Mouse (Mus musculus): ENCODE measurements around the gene Apobec2. TPM values are rescaled to one million over a fixed set of nuclear protein-coding genes. Genes with fewer than 3 reads are reported as not detected.

Gene Apobec2
- polyA plus RNA-seq, 1 experiment = 0.08 TPM

GRCm38 (mm10) chr17:48410299-48410785, 22.4 kb downstream of the Apobec2 start:
- DNase-seq (ENCODE audit: extremely low spot score in 1 of 2, low spot score in 1 of 2) = no peak

- DNase-seq (ENCODE audit: extremely low spot score in 1 of 2, low spot score in 1 of 2) = peak; percentile 99 to 100
Measured at GRCm38 (mm10) chr17:48409380-48410298, 23.1 kb downstream of the Apobec2 start, which contains the start of the genes Nfya and Oard1. TSS of gene Nfya (minus strand) at chr17:48409906. TSS of gene Oard1 (plus strand) at chr17:48410014.

DNA sequence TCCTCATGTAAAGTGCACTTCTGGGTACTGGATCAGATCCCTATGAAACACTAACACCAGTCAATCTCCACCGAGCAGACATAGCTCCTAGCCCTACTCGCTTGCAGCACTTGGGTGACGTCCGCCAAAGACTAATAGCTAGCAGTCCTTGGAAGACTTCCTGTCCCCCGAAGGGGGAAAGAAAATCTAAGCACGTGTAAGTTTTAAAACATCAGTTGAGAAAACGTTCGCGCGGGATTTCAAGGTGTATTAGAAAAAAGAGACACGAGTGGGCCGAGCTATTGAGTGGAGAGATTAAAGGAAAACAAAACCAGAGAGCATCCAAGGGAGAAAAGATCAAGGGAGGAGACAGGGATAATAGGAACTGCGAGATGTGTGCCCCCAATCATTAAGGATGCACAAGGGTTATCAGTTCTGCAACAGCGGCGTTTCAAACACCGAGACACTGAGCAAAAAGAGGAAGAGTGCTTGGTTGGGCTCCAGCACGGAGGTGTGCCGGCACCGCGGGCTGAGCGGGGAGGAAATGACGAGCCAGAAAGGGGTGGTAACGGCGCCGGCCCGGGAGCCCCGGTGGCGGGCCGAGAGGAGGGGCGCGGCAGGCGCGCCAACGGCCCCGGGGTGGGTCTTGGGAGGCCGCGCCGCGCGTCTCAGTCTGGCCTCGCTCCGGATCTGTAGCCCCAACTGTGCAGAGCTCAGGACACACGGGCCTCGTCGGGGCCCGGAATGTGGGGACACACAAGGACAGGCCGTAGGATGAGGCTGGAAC, 24.0 kb downstream of the Apobec2 start:
- DNase-seq (ENCODE audit: extremely low spot score in 1 of 2, low spot score in 1 of 2) = peak; percentile 25 to 67

DNA sequence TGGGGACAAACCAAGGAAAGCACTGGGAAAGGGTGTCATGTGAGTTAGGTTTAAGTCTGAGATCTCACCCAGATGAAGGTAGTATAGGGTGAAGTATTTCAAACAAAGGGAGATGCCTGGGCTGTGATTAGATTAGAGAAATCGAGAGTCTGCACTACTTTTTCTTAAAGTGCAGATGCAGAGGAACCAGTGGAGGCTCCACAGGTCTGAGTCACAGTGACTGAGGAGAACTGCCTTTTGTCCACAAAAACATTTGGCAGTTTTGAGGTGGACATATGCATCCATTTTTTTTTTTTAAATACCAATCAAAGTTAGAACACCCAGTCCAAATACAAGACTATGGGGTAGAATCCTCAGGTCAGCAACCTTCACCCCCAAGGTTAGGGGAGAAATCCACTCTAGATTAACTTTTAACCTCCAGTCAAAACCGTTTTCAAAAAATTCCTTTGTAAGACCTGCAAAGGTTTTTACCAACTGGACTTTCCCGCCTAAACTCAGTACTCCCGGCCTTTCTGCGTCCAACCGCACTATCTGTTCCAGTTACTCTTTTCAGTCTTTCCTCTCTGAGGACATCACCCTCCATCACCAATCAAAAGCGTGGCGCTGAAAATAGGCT, 24.7 kb downstream of the Apobec2 start:
- DNase-seq (ENCODE audit: extremely low spot score in 1 of 2, low spot score in 1 of 2) = no peak

DNA sequence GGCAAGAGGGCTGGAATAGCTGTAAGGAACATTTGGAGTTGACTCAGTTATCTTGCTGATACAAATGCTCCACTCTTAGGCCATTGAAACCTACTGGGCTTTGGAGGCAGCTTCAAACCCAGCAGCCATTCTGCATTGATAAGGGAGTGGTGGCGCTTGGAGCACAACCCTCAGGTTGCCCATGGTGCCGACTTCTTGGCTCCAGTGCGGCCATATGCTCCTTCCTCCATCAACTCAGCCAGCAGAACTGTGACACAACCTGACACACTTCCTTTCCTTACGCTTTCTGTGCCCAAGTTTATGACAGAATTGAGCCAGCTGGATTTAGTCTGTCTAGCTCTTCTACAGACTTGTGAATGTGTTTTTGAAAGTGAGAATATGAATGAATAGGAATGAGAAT, 25.6 kb downstream of the Apobec2 start:
- peak; percentile 45 to 49 for DNase-seq (ENCODE audit: extremely low spot score in 1 of 2, low spot score in 1 of 2)

DNA sequence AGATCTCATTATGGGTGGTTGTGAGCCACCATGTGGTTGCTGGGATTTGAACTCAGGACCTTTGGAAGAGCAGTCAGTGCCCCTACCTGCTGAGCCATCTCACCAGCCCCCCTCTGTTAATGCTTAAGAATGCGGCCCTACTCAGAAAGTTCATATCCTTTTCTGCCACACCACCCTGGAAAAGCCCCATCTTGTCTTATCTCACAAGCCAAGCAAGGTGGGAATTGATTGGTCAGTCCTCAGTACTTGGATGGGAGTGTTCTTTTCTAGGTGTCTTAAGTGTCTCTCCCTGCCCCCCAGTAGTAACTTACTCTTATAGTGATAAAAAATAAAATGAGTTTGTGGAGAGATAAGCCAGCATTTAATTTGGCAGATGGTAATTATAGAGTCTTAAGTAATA, 28.0 kb downstream of the Apobec2 start:
- DNase-seq (ENCODE audit: extremely low spot score in 1 of 2, low spot score in 1 of 2) = no peak

DNA sequence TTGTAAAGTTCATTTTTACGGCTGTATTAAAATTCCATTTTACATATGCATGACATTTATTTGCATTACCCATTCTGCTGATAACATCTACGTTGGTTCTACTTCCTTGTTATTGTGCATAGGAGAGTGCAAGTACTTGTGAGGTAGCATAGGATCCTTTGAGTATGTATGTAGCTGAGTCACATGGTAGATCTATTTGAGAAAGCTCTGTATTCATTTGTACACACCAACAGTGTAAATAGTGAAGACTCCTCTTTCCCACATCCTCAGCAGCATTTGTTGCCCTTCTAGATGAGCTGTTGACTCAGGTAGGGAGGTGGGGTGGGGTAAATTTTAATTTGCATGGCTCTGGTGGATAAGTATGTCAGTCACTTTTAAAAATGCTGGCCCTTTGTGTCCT, 28.9 kb downstream of the Apobec2 start:
- DNase-seq (ENCODE audit: extremely low spot score in 1 of 2, low spot score in 1 of 2) = no peak

DNA sequence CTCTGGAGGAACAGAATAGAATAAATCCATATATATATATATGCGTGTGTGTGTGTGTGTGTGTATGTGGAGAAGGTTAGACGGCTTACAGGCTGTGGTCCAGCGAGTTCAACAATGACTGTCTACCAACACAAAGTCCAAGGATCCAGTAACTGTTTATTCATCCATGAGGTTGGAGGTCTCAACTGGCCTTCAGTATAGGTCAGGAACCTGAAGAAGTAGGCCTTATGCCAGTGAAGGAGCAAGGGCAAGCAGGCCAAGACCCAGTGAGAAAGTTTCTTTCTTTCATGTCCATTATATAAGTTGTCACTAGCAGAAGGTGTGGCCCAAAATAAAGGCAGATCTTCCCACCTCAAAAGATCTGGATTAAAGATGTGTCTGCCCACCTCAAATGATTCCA, 30.0 kb downstream of the Apobec2 start:
- DNase-seq (ENCODE audit: extremely low spot score in 1 of 2, low spot score in 1 of 2) = no peak

DNA sequence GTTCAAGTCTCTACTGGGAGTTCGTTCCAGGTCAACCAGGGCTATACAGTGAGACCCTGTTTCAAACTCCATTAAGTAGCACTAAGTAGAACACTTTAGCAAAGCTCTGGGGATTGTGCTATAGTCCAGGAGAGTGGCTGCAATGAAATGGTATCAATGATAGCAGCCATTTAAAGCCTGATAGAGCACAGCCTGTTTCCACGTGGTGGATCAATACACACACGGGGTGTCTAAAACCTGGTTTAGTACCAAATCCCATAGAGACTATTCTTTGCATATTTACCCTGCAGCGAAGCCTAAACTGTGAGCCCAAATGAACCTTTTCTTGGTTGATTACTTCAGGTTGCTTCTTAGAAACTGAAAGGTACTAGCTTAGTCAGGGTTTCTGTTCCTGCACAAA, 31.0 kb downstream of the Apobec2 start:
- DNase-seq (ENCODE audit: extremely low spot score in 1 of 2, low spot score in 1 of 2) = no peak

DNA sequence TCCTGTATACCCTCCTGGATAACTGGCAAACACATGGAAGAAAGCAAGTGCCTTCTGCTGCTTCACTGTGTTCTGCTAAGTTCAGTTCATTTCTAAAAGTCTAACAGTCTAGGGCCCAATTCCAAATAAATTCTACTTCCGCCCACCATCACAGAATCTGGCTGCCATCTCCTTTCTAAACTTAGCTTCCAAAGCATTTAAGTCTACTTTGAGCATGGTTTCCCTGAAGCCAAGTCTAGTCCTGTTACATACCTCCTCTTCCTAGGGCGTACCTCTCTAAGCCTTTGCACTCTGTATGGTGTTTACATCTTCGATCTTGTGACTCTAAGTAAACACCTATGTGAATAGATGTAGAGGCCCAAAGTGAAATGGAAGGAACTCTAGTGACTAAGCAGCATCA, 40.1 kb downstream of the Apobec2 start:
- peak; percentile 78 to 80 for DNase-seq (ENCODE audit: extremely low spot score in 1 of 2, low spot score in 1 of 2)

DNA sequence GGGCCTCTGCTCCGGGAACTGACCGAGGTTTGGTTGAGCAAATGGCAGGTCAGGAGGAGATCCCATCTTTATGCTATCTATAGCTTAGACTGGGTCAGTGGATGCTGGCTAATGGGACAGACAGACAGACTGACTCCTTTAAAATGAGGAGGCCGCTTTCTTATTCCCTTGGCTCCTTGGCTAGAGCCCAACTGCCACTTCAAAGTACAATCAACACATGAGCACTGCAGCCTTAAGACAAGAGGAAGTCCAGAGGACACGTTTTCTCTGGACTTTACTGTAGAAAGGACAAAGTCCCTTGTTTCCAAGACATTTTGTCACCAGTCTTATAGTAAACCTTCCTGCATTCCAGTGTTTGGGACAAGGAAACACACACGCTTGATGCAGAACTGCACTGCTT, 41.3 kb downstream of the Apobec2 start:
- DNase-seq (ENCODE audit: extremely low spot score in 1 of 2, low spot score in 1 of 2) = no peak

GRCm38 (mm10) chr17:48389442-48389841, 43.3 kb downstream of the Apobec2 start:
- DNase-seq (ENCODE audit: extremely low spot score in 1 of 2, low spot score in 1 of 2) = no peak

DNA sequence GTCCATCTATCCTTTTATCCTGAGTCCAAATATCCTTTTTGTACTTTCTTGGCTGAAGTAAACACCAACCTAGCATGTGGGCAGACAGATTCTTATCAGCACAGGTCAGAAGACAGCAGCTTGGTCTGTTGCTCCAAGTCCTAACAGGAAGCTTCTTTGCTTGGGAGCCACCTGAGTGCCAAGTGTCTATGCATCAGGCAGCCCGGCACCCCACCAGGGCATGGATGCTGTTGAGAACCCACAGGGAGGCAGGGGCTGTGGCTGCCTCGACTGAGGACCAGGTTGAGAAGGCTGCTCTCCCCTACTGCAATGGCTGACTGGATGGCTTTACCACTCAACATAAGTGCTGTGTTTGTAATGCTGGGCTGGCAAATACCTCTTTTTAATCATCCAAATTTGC, 44.1 kb downstream of the Apobec2 start:
- DNase-seq (ENCODE audit: extremely low spot score in 1 of 2, low spot score in 1 of 2) = no peak

DNA sequence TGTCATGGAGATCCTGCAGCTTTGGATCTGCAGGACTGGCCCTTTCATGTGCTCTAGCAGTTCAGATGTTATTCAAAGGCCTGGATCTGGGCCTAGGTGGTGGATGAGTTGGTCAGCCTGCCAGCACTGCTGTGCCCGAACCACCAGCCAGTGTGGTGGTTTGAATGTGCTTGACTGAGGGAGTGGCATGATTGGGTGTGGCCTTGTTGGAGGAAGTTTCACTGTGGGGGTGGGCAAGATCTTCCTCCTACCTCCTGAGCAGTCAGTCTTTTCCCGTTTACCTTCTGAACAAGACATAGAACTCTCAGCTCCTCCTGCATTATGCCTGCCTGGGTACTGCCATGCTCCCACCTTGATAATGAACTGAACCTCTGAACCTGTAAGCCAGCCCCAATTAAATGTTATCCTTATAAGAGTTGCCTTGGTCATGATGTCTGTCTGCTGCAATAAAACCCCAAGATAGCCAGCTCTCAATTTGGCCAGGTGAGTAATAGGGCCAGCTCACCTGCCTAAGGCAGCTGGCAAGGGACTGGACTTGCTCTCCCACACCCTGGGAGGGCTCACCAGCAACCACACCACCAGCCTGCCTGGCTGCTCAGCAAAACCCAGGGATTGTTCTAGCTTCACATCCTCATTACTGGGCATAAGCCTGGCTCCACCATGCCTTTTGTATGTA, 46.8 kb downstream of the Apobec2 start:
- DNase-seq (ENCODE audit: extremely low spot score in 1 of 2, low spot score in 1 of 2) = no peak

- no peak for DNase-seq (ENCODE audit: extremely low spot score in 1 of 2, low spot score in 1 of 2)
Measured at GRCm38 (mm10) chr17:48379050-48379449, 53.7 kb downstream of the Apobec2 start.

DNA sequence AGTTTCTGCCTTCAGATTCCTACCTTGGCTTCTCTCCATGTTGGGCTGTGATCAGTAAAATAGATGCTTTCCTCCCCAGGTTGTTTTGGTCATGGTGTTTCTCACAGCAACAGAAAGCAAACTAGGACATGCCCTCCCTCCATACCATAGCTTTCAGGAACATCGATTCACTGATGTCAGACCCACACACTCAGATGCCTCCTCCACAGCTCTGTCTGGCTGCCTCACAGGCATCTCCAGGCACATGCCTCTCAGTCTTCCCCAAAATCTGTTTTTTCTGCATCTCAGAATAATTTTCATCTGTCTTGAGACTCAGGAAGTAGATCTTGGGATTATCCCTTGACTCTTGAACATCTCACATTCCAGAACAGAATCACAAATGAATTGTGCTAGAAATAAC, 56.6 kb downstream of the Apobec2 start:
- DNase-seq (ENCODE audit: extremely low spot score in 1 of 2, low spot score in 1 of 2) = peak; percentile 49 to 59

- peak; percentile 73 to 75 for DNase-seq (ENCODE audit: extremely low spot score in 1 of 2, low spot score in 1 of 2)
Measured at GRCm38 (mm10) chr17:48372987-48373386, 59.7 kb downstream of the Apobec2 start.

- no peak for DNase-seq (ENCODE audit: extremely low spot score in 1 of 2, low spot score in 1 of 2)
Measured at GRCm38 (mm10) chr17:48371621-48372020, 61.1 kb downstream of the Apobec2 start.
